Mouse (Mus musculus) granulocyte monocyte progenitor cell, adult 5-6 weeks (primary cell): ENCODE results near the gene Gm42791. TPM values are rescaled to one million over a fixed set of nuclear protein-coding genes. Genes with fewer than 3 reads are reported as not detected.
A peak's percentile ranks its signal among the peaks of the same experiment; 100 is the strongest.

Source experiments
- ATAC-seq: replicated peaks from 2 replicates; pipeline ENCODE4 v1.8.0; 2016; ENCODE audit warnings: mild to moderate bottlenecking, moderate TSS enrichment, inconsistent platforms; ENCODE audit not compliant: poor library complexity, severe bottlenecking
- total RNA-seq, 2 experiments: library from RNA; stranded (forward) in 1 of 2; stranded (reverse) in 1 of 2; fragments of 200-712, 200-1000 nt in 1 of 2; fragments of >200 nt in 1 of 2; fragmentation: Nextera tagmentation in 1 of 2; gene quantifications; 2 replicates each; pipeline ENCODE4 v1.2.3; 2014 to 2017

Gm42791 gene
- total RNA-seq, 2 experiments from 2014 or later, result 3.8 TPM; not detected in 1

DNA sequence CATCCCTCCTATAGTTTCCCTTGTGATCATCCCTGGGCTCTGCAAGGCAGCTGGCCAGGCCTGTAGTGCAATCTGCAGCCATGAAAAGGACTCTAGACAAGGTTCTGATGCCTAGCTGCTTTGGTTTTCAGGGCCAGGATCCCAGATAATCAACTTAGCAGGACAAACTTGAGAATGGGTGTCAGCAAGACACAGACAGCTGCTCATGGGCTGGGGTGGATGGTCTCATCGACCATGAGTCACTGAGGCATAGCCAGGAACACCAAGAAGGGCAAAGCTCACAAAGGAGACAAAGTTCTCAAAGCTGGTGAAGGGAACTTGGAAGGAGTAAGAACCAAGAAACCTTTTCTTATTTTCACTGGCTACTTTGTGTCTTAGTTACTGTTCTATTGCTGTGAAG is 63.6 kb downstream of the Gm42791 start:
- no peak for ATAC-seq

GRCm38 (mm10) chr5:148929116-148929449 is 65.9 kb downstream of the Gm42791 start, which contains the start of gene Katnal1:
Gene Katnal1 (minus strand): TSS chr5:148929320.
- ATAC-seq, result no peak

- peak; percentile 93 for ATAC-seq
Measured at GRCm38 (mm10) chr5:148928382-148929115, 66.4 kb downstream of the Gm42791 start.

- ATAC-seq, result no peak
Measured at GRCm38 (mm10) chr5:148927717-148928223, 67.2 kb downstream of the Gm42791 start.

DNA sequence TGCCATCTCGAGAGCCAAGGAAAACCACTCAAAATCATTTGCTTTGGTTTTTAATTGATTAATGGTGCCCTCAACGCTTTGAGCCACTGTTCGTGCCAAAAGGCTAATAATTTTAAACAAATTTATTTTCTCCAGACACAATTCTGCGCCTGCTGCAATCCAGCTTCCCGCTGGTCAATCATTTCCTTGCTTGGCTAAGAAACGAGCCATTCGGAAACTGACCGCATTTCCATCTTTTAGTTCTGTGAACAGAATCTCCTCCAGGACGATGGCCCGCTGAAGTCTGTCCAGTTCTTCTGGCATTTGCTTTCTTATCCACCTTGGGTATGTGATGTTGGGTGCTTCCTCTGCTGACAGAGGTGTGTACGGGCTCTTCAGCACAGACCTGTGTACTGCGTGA is 70.4 kb downstream of the Gm42791 start:
- ATAC-seq, result no peak

DNA sequence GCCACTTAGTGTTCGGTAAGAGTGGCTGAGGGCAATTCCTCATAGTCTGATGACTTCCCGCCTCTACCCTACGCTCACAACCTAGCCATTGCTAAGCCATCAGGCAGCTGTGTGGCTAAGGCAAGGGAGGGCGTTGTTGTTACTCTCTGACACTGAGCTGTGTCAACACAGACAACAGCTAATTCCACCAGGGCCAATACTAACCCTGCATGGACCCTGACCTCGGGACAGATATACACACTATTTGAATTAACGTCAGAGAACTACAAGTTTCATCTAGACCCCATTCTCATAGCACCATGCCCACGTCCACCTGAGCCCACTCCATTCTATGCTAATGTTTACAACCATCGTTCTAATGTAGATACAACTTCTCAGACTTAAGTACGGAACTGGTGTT is 70.9 kb downstream of the Gm42791 start:
- no peak for ATAC-seq

- ATAC-seq, result no peak
Measured at GRCm38 (mm10) chr5:148923408-148923807, 71.5 kb downstream of the Gm42791 start.

- ATAC-seq, result peak; percentile 81
Measured at GRCm38 (mm10) chr5:148922773-148923172, 72.2 kb downstream of the Gm42791 start.

DNA sequence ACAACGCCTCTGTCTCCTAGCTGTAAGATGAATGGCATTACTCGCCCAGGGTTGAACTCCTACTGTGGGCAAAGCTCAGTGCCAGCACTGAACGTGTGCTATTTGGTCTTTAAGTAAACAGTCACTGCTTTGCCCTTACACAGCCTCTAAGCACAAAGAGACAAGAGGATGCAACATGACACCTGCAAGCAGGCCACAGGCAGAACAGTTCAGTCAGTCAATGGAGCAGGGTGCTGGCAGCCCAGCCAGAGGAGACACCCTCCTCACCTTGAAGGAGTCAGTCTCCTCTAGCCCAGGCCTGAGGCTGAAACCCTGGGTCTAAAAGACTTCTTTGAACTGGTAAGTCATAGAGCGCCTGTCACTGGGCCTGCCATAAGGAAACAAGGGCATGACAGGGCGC is 76.9 kb downstream of the Gm42791 start:
- no peak for ATAC-seq

DNA sequence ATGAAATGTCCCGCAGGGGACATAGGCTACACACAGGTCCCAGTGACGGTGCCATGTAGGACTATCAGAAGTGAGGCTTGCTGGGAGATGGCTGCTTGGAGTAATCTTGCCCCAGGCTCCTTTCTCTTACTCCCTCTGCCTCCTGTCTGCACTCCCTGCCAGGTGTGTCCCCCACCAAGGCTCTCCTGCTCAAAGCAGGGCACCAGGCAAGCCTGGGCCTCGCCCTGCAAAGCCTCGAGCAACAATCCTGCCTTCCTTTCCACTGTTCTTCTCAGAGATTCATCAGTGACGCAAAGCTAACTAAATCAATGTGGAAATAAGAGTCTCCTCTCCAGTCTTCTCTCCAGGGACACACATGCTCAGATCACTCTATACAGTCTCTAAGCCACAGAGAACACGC is 78.2 kb downstream of the Gm42791 start:
- ATAC-seq, result no peak

GRCm38 (mm10) chr5:148912262-148912661 is 82.7 kb downstream of the Gm42791 start:
- peak; percentile 75 for ATAC-seq

DNA sequence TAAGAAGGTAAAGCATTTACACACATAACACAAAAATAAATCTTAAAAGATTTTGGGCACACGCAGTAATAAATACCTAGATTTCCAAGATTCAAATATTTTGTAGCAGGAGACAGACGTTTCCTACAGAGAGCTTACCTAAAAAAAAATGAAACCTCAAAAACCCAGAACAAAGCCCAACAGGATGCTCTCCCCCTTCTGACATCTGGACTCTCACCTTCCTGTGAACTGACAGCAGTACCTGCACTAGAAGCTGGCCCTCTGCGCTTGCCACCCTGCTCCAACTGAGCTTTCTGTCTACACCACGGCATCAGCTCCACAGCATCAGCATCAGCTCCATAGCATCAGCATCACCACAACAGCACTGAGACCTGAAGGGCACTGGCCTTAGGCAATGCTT is 84.9 kb downstream of the Gm42791 start:
- ATAC-seq, result no peak

- no peak for ATAC-seq
Measured at GRCm38 (mm10) chr5:148909402-148909801, 85.5 kb downstream of the Gm42791 start.

DNA sequence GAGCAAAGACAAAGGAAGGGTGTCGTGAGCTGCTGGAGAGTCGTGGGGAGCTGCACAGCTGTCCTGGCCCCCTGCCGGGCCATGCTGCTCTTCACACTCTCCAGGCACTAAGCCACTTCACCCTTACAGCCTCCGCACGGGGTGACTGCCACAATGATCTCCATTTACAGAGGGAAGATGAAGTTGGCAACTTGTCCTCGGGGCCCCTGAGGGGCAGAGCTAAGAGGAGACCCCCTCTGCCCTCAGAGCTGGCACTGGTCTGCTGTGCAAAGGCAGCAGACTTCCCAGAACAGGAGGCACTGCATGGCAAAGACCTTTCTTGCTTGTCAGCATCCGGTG is 85.9 kb downstream of the Gm42791 start:
- ATAC-seq, result no peak

- ATAC-seq, result no peak
Measured at GRCm38 (mm10) chr5:148908191-148909056, 86.5 kb downstream of the Gm42791 start.

GRCm38 (mm10) chr5:148906305-148906704 is 88.6 kb downstream of the Gm42791 start:
- ATAC-seq, result no peak

GRCm38 (mm10) chr5:148904846-148905245 is 90.1 kb downstream of the Gm42791 start:
- peak; percentile 42; the same call in 1 of the 2 replicates for ATAC-seq

- ATAC-seq, result no peak
Measured at GRCm38 (mm10) chr5:148899361-148899760, 95.6 kb downstream of the Gm42791 start.

DNA sequence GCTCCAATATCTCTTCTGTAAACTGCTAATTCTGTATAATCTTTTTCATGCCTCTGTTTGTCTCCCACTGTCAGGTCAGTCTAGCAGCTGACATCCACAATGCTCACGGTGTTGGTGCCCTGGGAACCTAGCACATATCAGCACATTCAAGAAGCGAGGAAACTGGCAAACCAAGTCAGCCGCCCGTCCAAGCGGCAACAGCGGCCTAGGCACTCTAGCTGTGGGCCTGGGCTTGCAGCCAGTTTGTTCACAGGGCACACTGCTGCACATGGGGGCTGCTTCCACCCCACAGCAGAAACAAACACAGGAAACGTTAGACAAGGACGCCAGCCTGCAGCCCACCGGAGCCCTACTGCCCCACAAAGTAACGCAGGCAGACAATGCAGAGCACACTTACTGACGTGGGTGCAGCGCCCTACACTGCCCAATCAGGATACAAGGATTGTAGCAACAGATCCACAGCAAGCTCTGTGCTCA is 97.0 kb downstream of the Gm42791 start:
- ATAC-seq, result peak; percentile 34

GRCm38 (mm10) chr5:148897069-148897702 is 97.8 kb downstream of the Gm42791 start:
- peak; percentile 68 for ATAC-seq

DNA sequence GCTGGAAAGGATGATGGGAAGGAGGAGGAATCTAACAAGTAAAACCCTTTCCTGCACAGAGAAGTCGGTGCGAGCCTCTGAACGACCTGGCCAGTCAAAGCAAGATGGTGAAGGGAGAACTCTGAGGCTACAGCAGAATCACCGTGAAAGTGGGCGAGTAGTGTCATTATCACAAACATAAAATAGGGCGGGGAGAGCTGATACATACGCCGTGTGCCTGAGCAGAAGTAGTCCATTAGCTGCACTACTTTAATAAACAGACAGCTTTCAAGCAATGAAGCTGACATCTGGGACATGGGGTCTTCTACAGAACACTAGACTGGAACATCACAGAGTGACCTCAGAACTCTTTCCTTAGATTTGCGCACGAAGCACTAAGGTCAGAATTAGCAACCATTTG is 98.4 kb downstream of the Gm42791 start:
- ATAC-seq, result no peak
